Mouse (Mus musculus) hindbrain, embryonic 16.5 days (tissue): Measurements from ENCODE around the gene Sipa1l1. TPM values are rescaled to one million over a fixed set of nuclear protein-coding genes. Genes with fewer than 3 reads are reported as not detected.

Experiments
- ATAC-seq: fragments of 200-750 bp; cut with Nextera tagmentation; 2 replicates; pipeline ENCODE4 v1.8.0; 2017; ENCODE audit warnings: moderate TSS enrichment, moderate library complexity
- H3K27ac ChIP-seq: fragments of 300-500 bp; sonication (generic); 2 replicates; pipeline ENCODE4 v1.5.1; 2014; ENCODE audit warnings: low read depth, mild to moderate bottlenecking, control low read depth, low read length, moderate library complexity
- H3K27me3 ChIP-seq: fragments of 300-500 bp; sonication (generic); replicated peaks from 2 replicates; pipeline ENCODE4 v1.6.1; 2014; ENCODE audit warnings: low read length; ENCODE audit not compliant: control insufficient read depth, insufficient read depth
- H3K36me3 ChIP-seq: fragments of 300-500 bp; sonication (generic); 2 replicates; pipeline ENCODE4 v1.6.1; 2014; ENCODE audit warnings: mild to moderate bottlenecking, low read length, moderate library complexity, mixed read lengths; ENCODE audit not compliant: control insufficient read depth, insufficient read depth
- H3K4me1 ChIP-seq: fragments of 300-500 bp; sonication (generic); 2 replicates; pipeline ENCODE4 v1.6.1; 2014; ENCODE audit warnings: low read depth, low read length; ENCODE audit not compliant: control insufficient read depth, insufficient read depth
- H3K4me2 ChIP-seq: fragments of 300-500 bp; sonication (generic); 2 replicates; pipeline ENCODE4 v1.6.1; 2014; ENCODE audit warnings: mild to moderate bottlenecking, low read length, control low read depth, moderate library complexity
- H3K4me3 ChIP-seq: fragments of 300-500 bp; sonication (generic); 2 replicates; pipeline ENCODE4 v1.5.1; 2014; ENCODE audit warnings: mild to moderate bottlenecking, low read length, control low read depth, moderate library complexity
- H3K9ac ChIP-seq: fragments of 300-500 bp; sonication (generic); 2 replicates; pipeline ENCODE4 v1.6.1; 2014; ENCODE audit warnings: low read depth, mild to moderate bottlenecking, control low read depth, low read length, moderate library complexity
- H3K9me3 ChIP-seq: fragments of 300-500 bp; sonication (generic); 2 replicates; pipeline ENCODE4 v1.6.1; 2014; ENCODE audit warnings: mild to moderate bottlenecking, low read length, moderate library complexity; ENCODE audit not compliant: control insufficient read depth
- WGBS: fragments of 180-500 bp; shearing (Covaris S2); extraction: QIAGEN DNeasy Blood & Tissue Kit; methylation state at CpG from one replicate; pipeline ENCODE4 v1.1.7; 2014; 5-methylcytosine and 5-hydroxymethylcytosine counted together
- polyA plus RNA-seq: library from polyadenylated mRNA; unstranded; fragments of >200 nt; fragmentation: Nextera tagmentation; extraction: Ambion mirVana; gene quantifications from 2 replicates; pipeline ENCODE4 v1.2.1, GENCODE M21; 2015

Gene Sipa1l1
- 11.1 and 11.2 TPM in 2 replicates for polyA plus RNA-seq

DNA sequence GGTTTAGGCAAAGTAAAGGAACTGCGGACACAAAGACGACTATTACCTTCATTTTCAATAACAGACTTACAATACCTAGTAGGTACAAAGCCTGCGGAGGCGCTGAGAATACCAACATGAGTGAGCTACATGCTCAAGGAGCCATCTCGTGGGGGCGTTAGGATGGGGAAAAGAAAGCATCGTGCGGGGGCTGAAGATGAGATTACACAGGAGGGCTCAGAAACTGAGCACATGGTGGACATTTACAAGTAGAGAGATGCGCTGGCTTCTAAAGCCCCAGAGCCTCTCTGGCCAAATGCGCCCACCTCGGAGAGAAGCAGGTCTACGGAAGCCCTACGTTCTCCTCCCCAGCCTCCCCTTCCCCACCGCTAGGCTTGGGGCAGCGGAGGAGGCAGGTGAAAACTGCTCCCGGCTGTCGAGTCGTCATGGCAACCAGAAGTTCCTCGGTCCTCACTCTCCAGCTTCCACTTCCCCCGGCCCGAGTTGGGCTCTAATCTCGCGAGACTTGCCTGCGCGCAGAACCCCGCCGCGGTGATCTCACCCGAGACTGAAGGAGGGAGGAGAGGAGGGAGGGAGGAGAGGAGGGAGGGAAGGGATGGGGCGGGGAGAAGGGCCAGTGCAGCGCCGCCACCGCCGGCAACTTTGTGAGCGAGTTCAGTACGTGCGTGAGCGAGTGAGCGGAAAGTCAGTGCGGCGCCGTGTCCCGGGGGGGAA lies at the start of gene Sipa1l1:
Gene Sipa1l1 (plus strand): TSS at position 501 of the 714 bp plus-strand sequence.
- WGBS = under 1% methylated on average over 35 of the region's 43 CpGs
- Histone ChIP-seq H3K27me3 (0 out of 2 replicates have a peak, but pooled peaks cover 2% of the 10 kb centered on the region), H3K36me3 (no peaks in the 10 kb centered on the region), H3K4me3 (peak within 1 kb of the TSS; percentile 95), H3K9ac (peak within 1 kb of the TSS; percentile 95), H3K4me1 (peaks cover 17% of the 10 kb centered on the region), H3K27ac (peak within 1 kb of the TSS; percentile 91), H3K4me2 (peak within 1 kb of the TSS; percentile 95), H3K9me3 (no peaks in the 10 kb centered on the region)
- peak; percentile 93 for ATAC-seq

DNA sequence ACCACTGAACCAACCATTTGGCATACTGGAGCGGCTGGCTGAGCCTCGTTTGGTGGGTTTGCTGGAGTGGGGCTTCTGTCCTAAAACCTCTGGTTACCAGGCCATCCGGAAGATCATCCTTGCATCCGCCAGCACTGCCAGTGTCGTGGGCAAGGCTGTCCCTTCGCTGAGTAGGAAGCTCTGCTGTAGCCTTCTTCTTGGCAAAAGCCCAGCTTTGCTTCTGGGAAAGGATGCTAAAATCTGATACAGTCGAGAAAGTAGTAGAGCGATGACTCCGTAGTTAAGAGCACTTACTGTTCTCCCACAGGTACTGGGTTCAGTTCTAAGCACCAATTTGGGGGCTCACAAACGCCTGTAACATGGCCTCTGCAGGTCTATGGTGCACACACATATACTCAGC lies 47.2 kb upstream of the Sipa1l1 start:
- no peak overlapping the region for H3K9ac ChIP-seq
- H3K27ac ChIP-seq = no peak overlapping the region
- no peak overlapping the region for H3K4me2 ChIP-seq
- H3K4me1 ChIP-seq = no peaks in the 10 kb centered on the region
- H3K9me3 ChIP-seq = no peaks in the 10 kb centered on the region
- no peak overlapping the region for H3K4me3 ChIP-seq
- no peaks in the 10 kb centered on the region for H3K36me3 ChIP-seq
- no peaks in the 10 kb centered on the region for H3K27me3 ChIP-seq
- WGBS = 70% methylated on average over 10 of the region's 10 CpGs
- ATAC-seq = no peak

DNA sequence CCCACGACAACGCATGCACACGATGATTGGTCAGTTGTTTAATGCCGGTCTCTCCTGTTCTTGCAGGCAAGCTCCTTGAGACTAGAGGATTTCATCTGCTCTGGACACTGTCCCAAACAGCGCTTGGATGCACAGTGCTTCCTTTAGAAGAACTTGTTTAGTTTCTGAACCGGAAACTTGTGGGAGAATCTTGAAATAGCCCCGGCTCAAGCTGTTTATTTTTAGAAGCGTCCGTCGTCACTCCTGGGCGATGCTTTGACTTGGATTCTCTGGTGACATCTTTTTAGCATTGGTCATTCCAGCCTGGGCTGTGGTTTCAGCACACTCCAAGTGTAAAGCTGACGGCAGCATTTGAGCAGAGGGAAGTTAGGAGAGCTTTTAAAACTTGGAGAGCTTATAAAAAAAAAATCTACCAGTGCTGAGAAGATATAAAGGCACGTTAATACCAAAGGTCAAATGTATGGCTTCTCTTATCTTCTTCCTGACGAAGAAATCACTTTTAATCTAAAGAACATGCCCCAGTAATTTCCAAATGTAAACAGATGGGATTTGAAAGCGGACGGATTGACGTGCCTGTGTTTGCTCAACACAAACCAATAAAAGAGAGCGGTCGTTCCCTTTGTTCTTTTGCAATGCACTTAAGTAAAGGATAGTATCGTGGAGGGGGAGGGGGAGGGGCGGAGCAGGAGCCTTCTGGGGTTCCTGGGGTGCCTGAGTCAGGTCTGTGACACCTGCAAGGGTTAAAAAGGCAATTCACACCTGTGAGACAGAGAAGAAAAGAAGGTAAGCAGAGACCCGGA lies 46.5 kb upstream of the Sipa1l1 start:
- peak overlapping the region; percentile 26; the same call in 1 of the 2 replicates for H3K4me2 ChIP-seq
- ATAC-seq = no peak
- 31% methylated on average over 22 of the region's 22 CpGs for WGBS
- H3K9me3 ChIP-seq = no peaks in the 10 kb centered on the region
- H3K4me3 ChIP-seq = no peak overlapping the region
- no peak overlapping the region for H3K9ac ChIP-seq
- H3K36me3 ChIP-seq = no peaks in the 10 kb centered on the region
- no peak overlapping the region for H3K27ac ChIP-seq
- no peaks in the 10 kb centered on the region for H3K27me3 ChIP-seq
- no peaks in the 10 kb centered on the region for H3K4me1 ChIP-seq

DNA sequence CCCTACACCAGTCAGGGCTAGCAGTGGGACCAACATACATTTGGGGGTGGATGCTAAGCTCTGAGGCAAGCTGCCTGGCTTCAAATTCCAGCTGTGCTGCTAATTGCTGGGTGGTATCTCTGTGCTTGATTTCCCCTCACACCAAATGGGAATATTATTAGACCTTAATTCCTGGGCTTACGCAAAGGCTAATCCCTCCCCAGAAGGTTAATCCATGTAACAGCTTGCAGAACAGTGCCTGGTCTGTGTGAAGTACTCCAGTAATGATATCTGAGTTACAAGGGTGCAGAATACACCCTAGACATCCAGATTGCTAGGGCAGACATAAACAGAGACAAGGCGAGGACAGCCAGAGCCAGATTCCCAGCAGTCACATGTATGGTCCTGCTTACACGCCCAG lies 42.3 kb upstream of the Sipa1l1 start:
- WGBS = 88% methylated on average over 3 of the region's 3 CpGs
- Histone ChIP-seq H3K4me2 (no peak overlapping the region), H3K4me3 (no peak overlapping the region), H3K9me3 (no peaks in the 10 kb centered on the region), H3K4me1 (no peaks in the 10 kb centered on the region), H3K27ac (no peak overlapping the region), H3K36me3 (no peaks in the 10 kb centered on the region), H3K9ac (no peak overlapping the region), H3K27me3 (no peaks in the 10 kb centered on the region)
- no peak for ATAC-seq

DNA sequence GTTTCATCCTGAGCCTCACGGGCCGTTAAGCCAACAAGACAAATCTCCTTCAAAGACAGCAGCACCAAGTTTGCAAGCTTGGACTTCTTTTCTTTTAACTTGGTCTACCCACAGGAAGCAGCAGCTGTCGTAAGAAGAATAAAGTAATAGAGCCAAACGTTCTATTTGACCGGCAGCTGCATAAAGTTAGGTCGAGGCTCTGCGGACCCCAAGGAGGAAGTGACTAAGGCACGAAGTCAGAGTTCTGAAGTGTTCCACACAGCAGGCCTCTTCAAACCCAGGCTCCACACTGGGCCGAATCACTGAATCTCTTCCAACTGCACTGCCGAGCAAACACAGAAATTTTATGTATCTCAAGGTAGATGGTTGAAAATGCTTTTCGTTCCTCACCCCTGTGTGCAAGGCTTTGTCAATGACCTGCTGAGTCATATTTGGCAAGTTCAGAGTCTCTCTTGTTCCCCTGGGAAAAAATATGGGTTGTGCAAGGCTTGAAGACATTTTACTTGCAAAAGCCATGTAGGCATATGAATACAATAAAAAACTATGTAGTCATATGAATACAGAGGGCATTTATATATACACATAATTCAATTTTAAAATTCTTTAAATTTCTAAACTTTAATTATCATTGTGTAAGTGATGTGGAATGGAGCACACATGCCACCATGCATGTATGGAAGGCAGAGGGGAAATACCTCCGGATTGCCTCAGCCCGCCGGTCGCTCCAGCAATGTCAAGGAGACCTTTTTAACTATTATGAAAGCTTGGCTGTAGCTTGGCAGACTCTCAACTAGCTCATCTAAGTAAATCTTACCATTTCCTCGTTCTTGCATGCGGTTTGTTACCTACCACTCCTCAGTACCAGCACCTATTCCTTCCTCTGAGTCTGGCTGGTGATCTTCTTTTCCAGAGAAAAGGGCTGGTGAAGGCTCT lies 29.6 kb upstream of the Sipa1l1 start:
- no peaks in the 10 kb centered on the region for H3K27me3 ChIP-seq
- no peak overlapping the region for H3K9ac ChIP-seq
- no peaks in the 10 kb centered on the region for H3K9me3 ChIP-seq
- WGBS = 89% methylated on average over 17 of the region's 17 CpGs
- no peak overlapping the region for H3K27ac ChIP-seq
- no peak overlapping the region for H3K4me3 ChIP-seq
- no peak overlapping the region for H3K4me2 ChIP-seq
- no peaks in the 10 kb centered on the region for H3K4me1 ChIP-seq
- ATAC-seq = no peak
- no peaks in the 10 kb centered on the region for H3K36me3 ChIP-seq

DNA sequence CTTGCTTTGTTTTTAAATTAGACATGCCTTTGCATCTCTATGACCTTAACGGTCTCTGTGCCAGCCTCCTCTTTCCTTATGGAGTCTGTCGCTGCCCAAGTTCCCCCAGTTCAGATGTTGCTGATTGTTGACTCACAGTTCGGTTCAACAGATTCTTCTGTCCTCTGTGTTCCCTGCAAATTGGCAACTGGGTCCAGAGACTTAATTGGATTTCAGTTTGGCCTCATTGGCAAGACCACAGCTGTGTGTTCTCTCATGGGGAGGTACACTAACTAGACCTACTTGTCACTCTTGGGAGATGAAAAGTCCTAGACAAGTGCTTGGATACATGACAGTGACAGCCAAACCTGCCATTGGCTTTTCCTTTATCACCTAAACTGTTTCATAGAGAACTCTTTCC lies 25.7 kb upstream of the Sipa1l1 start:
- 86% methylated on average over 3 of the region's 3 CpGs for WGBS
- no peak overlapping the region for H3K27ac ChIP-seq
- no peak for ATAC-seq
- no peaks in the 10 kb centered on the region for H3K4me1 ChIP-seq
- no peak overlapping the region for H3K4me3 ChIP-seq
- no peak overlapping the region for H3K4me2 ChIP-seq
- H3K27me3 ChIP-seq = no peaks in the 10 kb centered on the region
- no peak overlapping the region for H3K9ac ChIP-seq
- no peaks in the 10 kb centered on the region for H3K9me3 ChIP-seq
- H3K36me3 ChIP-seq = no peaks in the 10 kb centered on the region

DNA sequence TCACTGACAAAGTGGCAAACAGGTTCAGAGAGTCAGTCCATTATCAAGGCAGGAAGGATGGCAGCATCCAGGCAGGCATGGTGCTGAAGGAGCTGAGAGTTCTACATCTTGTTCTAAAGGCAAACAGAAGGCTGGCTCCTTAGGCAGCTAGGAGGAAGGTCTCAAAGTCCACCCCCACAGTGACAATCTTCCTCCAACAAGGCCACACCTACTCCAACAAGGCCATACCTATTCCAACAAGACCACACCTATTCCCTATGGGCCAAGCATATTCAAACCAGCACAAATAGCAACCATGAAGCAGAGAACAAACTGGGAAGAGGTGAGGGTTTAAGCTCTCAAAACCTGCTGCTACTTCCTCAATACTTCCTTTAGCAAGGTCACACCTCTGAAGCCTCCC lies 23.9 kb upstream of the Sipa1l1 start:
- no peak for ATAC-seq
- Histone ChIP-seq H3K27me3 (no peaks in the 10 kb centered on the region), H3K36me3 (no peaks in the 10 kb centered on the region), H3K4me3 (no peak overlapping the region), H3K27ac (no peak overlapping the region), H3K4me1 (no peaks in the 10 kb centered on the region; the same call in 1 of the 2 replicates), H3K4me2 (no peak overlapping the region), H3K9ac (no peak overlapping the region), H3K9me3 (no peaks in the 10 kb centered on the region)

DNA sequence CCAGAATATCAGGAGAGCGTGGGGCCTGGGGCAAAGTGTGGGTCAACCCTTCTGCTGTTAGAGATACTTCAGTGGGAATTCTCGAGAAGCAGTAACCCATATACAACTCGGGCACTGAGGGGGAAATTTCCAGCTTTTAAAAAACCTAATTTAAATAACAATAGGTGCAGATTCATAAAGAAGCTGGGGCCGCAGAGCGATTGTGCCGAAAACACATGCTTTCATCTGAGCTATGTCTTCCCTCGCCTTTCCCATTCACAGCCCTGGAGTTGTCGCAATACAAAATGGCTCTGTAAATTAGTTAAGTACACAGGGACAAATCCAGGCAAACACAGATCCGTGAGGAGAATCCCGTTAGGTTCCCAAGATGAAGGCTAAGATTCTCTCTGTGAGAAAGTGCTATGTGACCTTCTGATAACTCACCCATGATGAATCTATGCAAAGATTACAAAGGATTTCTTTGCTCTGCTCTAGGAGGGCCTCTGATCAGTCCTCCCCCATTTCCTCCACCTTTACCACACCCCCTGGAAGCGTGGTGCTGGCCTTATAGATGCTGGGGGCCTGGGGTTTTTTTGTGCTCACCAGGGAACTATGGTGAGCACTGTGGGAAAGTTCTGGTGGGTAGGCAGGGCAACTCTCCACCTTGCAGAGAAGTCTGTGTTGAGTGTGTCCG lies 22.0 kb upstream of the Sipa1l1 start:
- no peak overlapping the region for H3K4me3 ChIP-seq
- WGBS = 34% methylated on average over 12 of the region's 12 CpGs
- H3K36me3 ChIP-seq = no peaks in the 10 kb centered on the region
- no peak for ATAC-seq
- H3K4me2 ChIP-seq = no peak overlapping the region
- no peak overlapping the region for H3K9ac ChIP-seq
- H3K4me1 ChIP-seq = no peaks in the 10 kb centered on the region; the same call in 1 of the 2 replicates
- no peaks in the 10 kb centered on the region for H3K27me3 ChIP-seq
- H3K9me3 ChIP-seq = no peaks in the 10 kb centered on the region
- no peak overlapping the region for H3K27ac ChIP-seq
